Mouse (Mus musculus) midbrain, postnatal 0 days (tissue): ENCODE data around the gene Cmtr1. TPM values are rescaled to one million over a fixed set of nuclear protein-coding genes. Genes with fewer than 3 reads are reported as not detected.
"Not testable (repeated sequence)": the region's sequence is repeated elsewhere in the genome, so short reads cannot be mapped to it uniquely, and the experiment has no call there.

Source experiments
- ATAC-seq: fragments of 200-750 bp; cut with Nextera tagmentation; 2 replicates; pipeline ENCODE4 v1.8.0; 2017; ENCODE audit warnings: moderate number of reproducible peaks, mild to moderate bottlenecking, moderate TSS enrichment, moderate library complexity; ENCODE audit not compliant: low FRiP score
- DNase-seq: peaks from one replicate; pipeline ENCODE4 v3.0.0-alpha.2; 2015; ENCODE audit warnings: low spot score
- H3K27ac ChIP-seq: fragments of 300-500 bp; sonication (generic); 2 replicates; pipeline ENCODE4 v1.5.1; 2014; ENCODE audit warnings: low read depth, mild to moderate bottlenecking, low read length, mixed read lengths
- H3K27me3 ChIP-seq: fragments of 300-500 bp; sonication (generic); 2 replicates; pipeline ENCODE4 v1.6.1; 2014; ENCODE audit warnings: low read length, control low read depth, mixed read lengths; ENCODE audit not compliant: insufficient read depth
- H3K36me3 ChIP-seq: fragments of 300-500 bp; sonication (generic); 2 replicates; pipeline ENCODE4 v1.6.1; 2014; ENCODE audit warnings: low read length, control low read depth, mixed read lengths; ENCODE audit not compliant: insufficient read depth
- H3K4me1 ChIP-seq: fragments of 300-500 bp; sonication (generic); 2 replicates; pipeline ENCODE4 v1.6.1; 2014; ENCODE audit warnings: mild to moderate bottlenecking, control low read depth, antibody characterized with exemption, low read length, mixed read lengths; ENCODE audit not compliant: insufficient read depth
- H3K4me2 ChIP-seq: fragments of 300-500 bp; sonication (generic); 2 replicates; pipeline ENCODE4 v1.6.1; 2014; ENCODE audit warnings: low read depth, mild to moderate bottlenecking, low read length, mixed read lengths; ENCODE audit not compliant: poor library complexity, severe bottlenecking
- H3K4me3 ChIP-seq: fragments of 300-500 bp; sonication (generic); 2 replicates; pipeline ENCODE4 v1.5.1; 2014; ENCODE audit warnings: low read depth, mild to moderate bottlenecking, low read length, moderate library complexity
- H3K9ac ChIP-seq: fragments of 300-500 bp; sonication (generic); replicated peaks from 2 replicates; pipeline ENCODE4 v1.6.1; 2014; ENCODE audit warnings: mild to moderate bottlenecking, low read length, moderate library complexity, mixed read lengths; ENCODE audit not compliant: poor library complexity, severe bottlenecking
- H3K9me3 ChIP-seq: fragments of 300-500 bp; sonication (generic); 2 replicates; pipeline ENCODE4 v1.6.1; 2016; ENCODE audit warnings: low read length, control low read depth
- CTCF ChIP-seq: IDR thresholded peaks from 2 replicates; pipeline ENCODE4 v1.5.1; 2016; ENCODE audit warnings: antibody characterized with exemption, mild to moderate bottlenecking
- WGBS: fragments of 180-500 bp; shearing (Covaris S2); extraction: QIAGEN DNeasy Blood & Tissue Kit; methylation state at CpG from one replicate; pipeline ENCODE4 v1.1.7; 2014; 5-methylcytosine and 5-hydroxymethylcytosine counted together
- polyA plus RNA-seq: library from polyadenylated mRNA; unstranded; fragments of >200 nt; fragmentation: Nextera tagmentation; extraction: Ambion mirVana; gene quantifications from 2 replicates; pipeline ENCODE4 v1.2.1, GENCODE M21; 2015
- total RNA-seq: library from RNA; depleted of rRNA; stranded (reverse); fragments of >200 nt; gene quantifications from 2 replicates; pipeline ENCODE4 v1.2.3, GENCODE M21; 2014; rRNA removed

Gene Cmtr1
- total RNA-seq = 58.5 and 63.6 TPM in 2 replicates
- polyA plus RNA-seq = 105 and 106 TPM in 2 replicates

- Histone ChIP-seq H3K9me3 (no peaks in the 10 kb centered on the region), H3K4me2 (peak within 1 kb of the TSS; percentile 86), H3K4me1 (no peaks in the 10 kb centered on the region; the same call in 1 of the 2 replicates), H3K9ac (peak within 1 kb of the TSS; percentile 93), H3K4me3 (peak within 1 kb of the TSS; percentile 85), H3K27ac (peak within 1 kb of the TSS; percentile 91), H3K36me3 (peaks cover 9% of the 10 kb centered on the region), H3K27me3 (no peaks in the 10 kb centered on the region)
- ATAC-seq (peak; percentile 96), DNase-seq (peak; percentile 94)
- TF ChIP-seq CTCF = no peak
- under 1% methylated on average over 40 of the region's 41 CpGs for WGBS
Observed at GRCm38 (mm10) chr17:29660076-29660761, at the start of gene Cmtr1. Gene Cmtr1 (plus strand): TSS chr17:29660595.

DNA sequence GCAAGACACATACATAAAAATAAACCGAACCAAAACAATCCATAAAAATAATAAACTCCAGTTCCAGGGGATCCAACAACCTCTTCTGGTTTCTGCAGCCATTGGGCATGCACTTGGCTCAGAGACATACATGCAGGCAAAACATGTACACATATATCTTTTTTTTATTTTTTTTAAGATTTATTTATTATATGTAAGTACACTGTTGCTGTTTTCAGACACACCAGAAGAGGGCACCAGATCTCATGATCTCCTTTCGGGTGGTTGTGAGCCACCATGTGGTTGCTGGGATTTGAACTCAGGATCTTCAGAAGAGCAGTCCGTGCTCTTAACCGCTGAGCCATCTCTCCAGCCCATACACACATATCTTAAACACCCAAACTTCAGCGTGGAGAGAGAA, 46.9 kb upstream of the Cmtr1 start:
- not testable (repeated sequence) for DNase-seq, H3K27me3 ChIP-seq, H3K9ac ChIP-seq, H3K27ac ChIP-seq, H3K4me3 ChIP-seq, H3K36me3 ChIP-seq, H3K4me1 ChIP-seq, H3K9me3 ChIP-seq, H3K4me2 ChIP-seq, ATAC-seq
- WGBS = 89% methylated on average over 5 of the region's 5 CpGs
- peak; percentile 37 for TF ChIP-seq CTCF

GRCm38 (mm10) chr17:29614115-29615023, 46.0 kb upstream of the Cmtr1 start, which contains the start of the genes Rnf8 and Gm28043:
Gene Rnf8 (plus strand): TSS chr17:29614790.
Gene Gm28043 (plus strand): TSS chr17:29614876.
- DNase-seq (peak; percentile 95), ATAC-seq (peak; percentile 86)
- Histone ChIP-seq H3K4me1 (peaks cover 9% of the 10 kb centered on the region), H3K36me3 (no peaks in the 10 kb centered on the region), H3K4me3 (peak within 1 kb of the TSS; percentile 87), H3K9ac (peak within 1 kb of the TSS; percentile 99), H3K27me3 (no peaks in the 10 kb centered on the region), H3K9me3 (no peaks in the 10 kb centered on the region), H3K27ac (peak within 1 kb of the TSS; percentile 89), H3K4me2 (peak within 1 kb of the TSS; percentile 69)
- TF ChIP-seq CTCF = peak; percentile 70
- 3% methylated on average over 52 of the region's 52 CpGs for WGBS

DNA sequence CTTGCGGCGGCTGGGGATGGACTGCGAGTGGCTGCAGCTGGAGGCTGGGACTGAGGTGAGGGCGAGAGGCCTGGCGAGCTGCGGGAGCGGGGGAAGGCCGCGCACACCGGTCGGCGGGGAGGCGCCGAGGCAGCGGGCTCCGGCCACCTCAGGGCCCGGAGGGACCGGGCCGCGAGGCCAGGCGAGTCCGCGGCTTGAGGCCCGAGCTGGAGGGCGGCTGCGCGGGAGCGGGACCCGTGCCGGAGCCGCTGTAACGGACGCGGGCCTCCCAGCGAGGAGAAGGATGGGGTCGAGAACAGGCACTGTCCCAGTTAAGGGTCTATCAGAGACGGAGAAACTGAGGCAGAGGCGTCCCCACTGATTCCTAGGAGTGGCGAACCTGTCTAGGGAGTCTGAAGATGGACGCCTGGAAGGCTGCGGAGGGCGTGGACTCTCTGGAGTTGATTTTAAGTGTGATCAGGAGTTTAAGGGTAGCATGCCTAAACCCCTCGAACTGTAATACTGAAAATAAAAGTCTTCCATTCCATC, 45.3 kb upstream of the Cmtr1 start:
- DNase-seq (no peak), ATAC-seq (peak; percentile 59)
- under 1% methylated on average over 42 of the region's 43 CpGs for WGBS
- no peak for TF ChIP-seq CTCF
- Histone ChIP-seq H3K27me3 (no peaks in the 10 kb centered on the region), H3K4me2 (peak overlapping the region; percentile 69), H3K27ac (peak overlapping the region; percentile 89), H3K9me3 (no peaks in the 10 kb centered on the region), H3K36me3 (no peaks in the 10 kb centered on the region), H3K4me1 (peaks cover 9% of the 10 kb centered on the region), H3K9ac (peak overlapping the region; percentile 99), H3K4me3 (peak overlapping the region; percentile 87)

DNA sequence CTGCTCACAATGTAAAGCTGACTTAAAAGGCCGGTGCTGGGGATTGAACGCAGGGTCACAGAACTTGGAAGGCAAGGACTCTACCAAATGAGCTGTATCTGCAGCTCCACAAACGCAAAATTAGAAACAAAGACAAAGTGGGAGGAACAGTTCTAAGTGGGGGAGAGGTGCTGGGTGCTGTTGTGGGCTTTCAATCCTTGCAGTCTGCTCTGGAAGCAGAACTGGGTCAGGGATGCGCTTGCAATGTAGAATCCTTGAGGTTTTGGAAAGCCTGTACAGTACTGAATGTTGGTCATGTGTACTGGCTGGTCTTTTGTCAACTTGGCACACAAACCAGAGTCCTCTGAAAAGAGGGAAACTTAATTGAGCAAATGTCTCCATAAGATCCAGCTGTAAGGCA, 44.8 kb upstream of the Cmtr1 start:
- Histone ChIP-seq H3K9ac (peak overlapping the region; percentile 99), H3K4me1 (peaks cover 9% of the 10 kb centered on the region), H3K27ac (peak overlapping the region; percentile 89), H3K4me2 (peak overlapping the region; percentile 69), H3K36me3 (no peaks in the 10 kb centered on the region), H3K9me3 (no peaks in the 10 kb centered on the region), H3K27me3 (no peaks in the 10 kb centered on the region), H3K4me3 (peak overlapping the region; percentile 87)
- no peak for TF ChIP-seq CTCF
- WGBS = 6% methylated on average over 4 of the region's 4 CpGs
- DNase-seq (peak; percentile 30), ATAC-seq (no peak)
